Mouse (Mus musculus) lung, postnatal 0 days (tissue): ENCODE measurements at regions not wholly inside any gene's neighbourhood (a gene's known extent, or its start where the extent isn't known, plus 50 kb on each side); places are given as distances from the start of the nearest gene placed in this dataset.

Experiments used
- CTCF ChIP-seq: IDR thresholded peaks from 2 replicates; pipeline ENCODE4 v1.5.1; 2016; ENCODE audit warnings: antibody characterized with exemption, mild to moderate bottlenecking
- EP300 ChIP-seq: IDR thresholded peaks from 2 replicates; pipeline ENCODE4 v1.6.1; 2016; ENCODE audit warnings: antibody characterized with exemption, mild to moderate bottlenecking, control low read depth

DNA sequence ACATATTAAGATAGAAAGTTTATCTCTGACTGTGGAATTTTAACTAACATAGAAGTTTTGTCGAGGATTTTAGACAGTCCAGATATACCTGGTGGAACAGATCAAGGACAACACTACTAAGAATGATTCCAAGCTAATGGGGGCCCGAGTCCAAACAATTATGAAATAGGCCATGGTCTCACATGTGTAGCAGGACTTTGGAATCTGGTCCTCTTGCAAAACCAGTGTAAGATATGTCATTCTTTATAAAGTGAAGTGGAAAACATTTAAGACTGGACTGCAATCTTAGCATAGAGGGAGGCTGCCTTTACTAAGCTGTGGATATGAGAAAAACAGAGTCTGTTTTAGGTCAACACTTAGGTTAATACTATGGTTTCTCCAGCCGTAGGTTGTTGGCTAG is 311.2 kb downstream of the Ets1 start:
- no peak for TF ChIP-seq CTCF
- no peak for TF ChIP-seq EP300
